Mouse (Mus musculus): ENCODE measurements around the gene 1700025G04Rik. TPM values are rescaled to one million over a fixed set of nuclear protein-coding genes. Genes with fewer than 3 reads are reported as not detected.
"Not testable (repeated sequence)": the region's sequence is repeated elsewhere in the genome, so short reads cannot be mapped to it uniquely, and the experiment has no call there.

The 1700025G04Rik gene
- polyA plus RNA-seq, 1 experiment = 5.0 TPM

DNA sequence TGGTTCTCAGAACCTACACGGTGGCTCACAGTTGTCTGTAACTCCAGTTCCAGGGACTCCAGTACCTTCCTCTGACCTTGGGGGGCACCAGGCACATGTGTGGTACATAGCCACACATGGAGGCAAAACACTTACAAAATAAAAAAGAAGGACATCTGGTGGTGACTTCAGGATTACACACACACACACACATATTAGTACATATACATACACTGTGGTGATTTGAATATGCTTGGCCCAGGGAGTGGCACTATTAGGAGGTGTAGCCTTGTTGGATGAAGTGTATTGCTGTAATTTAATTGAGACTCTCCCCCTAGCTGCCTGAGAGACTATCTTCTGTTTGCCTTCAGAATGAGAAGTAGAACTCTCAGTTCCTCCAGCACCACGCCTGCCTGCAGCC lies 241.6 kb downstream of the 1700025G04Rik start:
- DNase-seq = no peak
- 98% methylated on average over 2 of the region's 2 CpGs for WGBS
- H3K4me1 ChIP-seq (replicated peaks; ENCODE audit: control insufficient read depth, insufficient read depth, low read length) = no peaks in the 10 kb centered on the region
- H3K27ac ChIP-seq (ENCODE audit: control insufficient read depth, insufficient read depth, low read length) = no peak overlapping the region
- no peaks in the 10 kb centered on the region for H3K27me3 ChIP-seq (ENCODE audit: control insufficient read depth, insufficient read depth, low read length)
- H3K4me3 ChIP-seq (ENCODE audit: control insufficient read depth, insufficient read depth, low read length) = no peak overlapping the region
- no peaks in the 10 kb centered on the region for H3K36me3 ChIP-seq (ENCODE audit: control insufficient read depth, insufficient read depth, low read length)
- TF ChIP-seq CTCF (IDR thresholded peaks at IDR 0.05; ENCODE audit: borderline replicate concordance, control insufficient read depth, extremely low read depth, insufficient read depth, low read length, poor library complexity) = no peak
- no peak for TF ChIP-seq POLR2A (IDR thresholded peaks at IDR 0.05; ENCODE audit: control insufficient read depth, extremely low read depth, insufficient read depth, low read length, poor library complexity)

DNA sequence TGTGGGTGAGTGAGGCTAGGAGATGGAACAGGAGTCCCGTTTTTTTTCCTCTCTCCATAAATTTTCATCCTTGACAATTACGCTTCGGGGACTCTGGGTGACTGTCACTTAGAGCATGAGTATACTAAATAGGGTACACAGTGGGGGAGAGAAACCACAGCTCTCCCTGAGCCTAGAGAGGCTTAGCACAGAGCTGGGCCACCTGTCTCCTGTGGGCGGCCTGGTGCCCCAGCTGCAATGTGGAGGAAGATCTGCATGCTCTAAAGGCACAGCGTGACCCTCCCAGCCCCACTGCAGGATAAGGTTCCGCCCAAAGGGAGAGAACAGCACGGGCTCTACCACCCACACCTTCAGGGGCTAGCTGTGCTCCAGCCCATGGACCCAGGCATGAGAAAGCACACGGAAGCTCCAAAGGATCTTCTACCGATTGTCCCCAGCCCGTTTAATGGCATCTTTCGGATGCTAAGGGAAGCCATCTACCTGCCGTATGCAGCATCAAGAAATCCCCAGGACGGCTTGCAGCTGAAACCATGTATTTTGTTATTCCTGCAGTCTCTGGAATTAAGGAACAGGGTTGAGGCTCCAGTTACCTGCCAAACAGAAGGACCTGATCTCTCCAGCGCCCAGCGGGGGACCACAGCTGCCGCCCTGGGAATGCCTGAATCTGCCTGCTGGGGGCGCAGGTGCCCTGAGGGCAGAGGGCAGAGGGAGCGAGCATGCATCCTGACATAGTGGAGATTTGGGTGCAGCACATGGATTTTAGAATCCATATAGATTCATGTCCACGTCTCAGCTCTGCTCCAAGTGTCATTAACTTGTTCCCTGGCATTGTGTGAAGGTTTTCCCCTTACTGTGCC lies 243.8 kb downstream of the 1700025G04Rik start:
- Histone ChIP-seq H3K4me1 (replicated peaks; ENCODE audit: control insufficient read depth, insufficient read depth, low read length) (no peaks in the 10 kb centered on the region), H3K27me3 (ENCODE audit: control insufficient read depth, insufficient read depth, low read length) (no peaks in the 10 kb centered on the region), H3K4me3 (ENCODE audit: control insufficient read depth, insufficient read depth, low read length) (no peak overlapping the region), H3K27ac (ENCODE audit: control insufficient read depth, insufficient read depth, low read length) (no peak overlapping the region), H3K36me3 (ENCODE audit: control insufficient read depth, insufficient read depth, low read length) (no peaks in the 10 kb centered on the region)
- no peak for DNase-seq
- 0 out of 2 replicates have a peak, but pooled peaks have one; percentile 21 for TF ChIP-seq CTCF (IDR thresholded peaks at IDR 0.05; ENCODE audit: borderline replicate concordance, control insufficient read depth, extremely low read depth, insufficient read depth, low read length, poor library complexity)
- no peak for TF ChIP-seq POLR2A (IDR thresholded peaks at IDR 0.05; ENCODE audit: control insufficient read depth, extremely low read depth, insufficient read depth, low read length, poor library complexity)
- 59% methylated on average over 19 of the region's 19 CpGs for WGBS

DNA sequence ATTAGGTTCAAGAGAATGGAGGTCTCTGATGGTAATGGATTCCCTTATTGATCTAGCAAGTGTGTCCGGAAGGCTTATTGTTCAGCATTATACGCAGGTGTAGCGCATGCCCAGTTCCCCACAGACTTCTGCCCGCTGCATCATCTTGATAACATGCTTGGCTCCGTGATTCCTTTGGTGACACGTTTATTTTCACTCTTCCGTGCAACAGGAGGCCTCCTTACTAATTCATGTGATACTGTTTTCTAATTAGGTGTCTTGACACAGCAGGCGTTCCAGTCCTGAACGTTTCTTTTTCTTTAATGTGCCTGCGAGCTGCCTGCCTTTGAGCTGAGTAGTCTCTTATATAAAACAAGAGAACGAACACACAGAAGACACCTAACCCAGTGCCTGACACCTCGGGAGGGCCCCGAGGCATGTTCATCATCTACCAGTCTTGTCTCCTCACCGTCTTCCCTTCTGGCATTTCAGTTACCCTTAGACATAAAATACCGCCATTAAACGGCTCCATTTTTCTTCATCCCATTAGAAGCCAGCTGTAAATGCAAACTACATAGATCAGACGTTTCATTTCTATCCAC lies 244.6 kb downstream of the 1700025G04Rik start:
- no peak overlapping the region for H3K27ac ChIP-seq (ENCODE audit: control insufficient read depth, insufficient read depth, low read length)
- no peak overlapping the region for H3K4me3 ChIP-seq (ENCODE audit: control insufficient read depth, insufficient read depth, low read length)
- 91% methylated on average over 17 of the region's 17 CpGs for WGBS
- H3K27me3 ChIP-seq (ENCODE audit: control insufficient read depth, insufficient read depth, low read length) = no peaks in the 10 kb centered on the region
- TF ChIP-seq POLR2A (IDR thresholded peaks at IDR 0.05; ENCODE audit: control insufficient read depth, extremely low read depth, insufficient read depth, low read length, poor library complexity) (no peak), CTCF (IDR thresholded peaks at IDR 0.05; ENCODE audit: borderline replicate concordance, control insufficient read depth, extremely low read depth, insufficient read depth, low read length, poor library complexity) (no peak)
- no peak for DNase-seq
- H3K4me1 ChIP-seq (replicated peaks; ENCODE audit: control insufficient read depth, insufficient read depth, low read length) = no peaks in the 10 kb centered on the region
- no peaks in the 10 kb centered on the region for H3K36me3 ChIP-seq (ENCODE audit: control insufficient read depth, insufficient read depth, low read length)

DNA sequence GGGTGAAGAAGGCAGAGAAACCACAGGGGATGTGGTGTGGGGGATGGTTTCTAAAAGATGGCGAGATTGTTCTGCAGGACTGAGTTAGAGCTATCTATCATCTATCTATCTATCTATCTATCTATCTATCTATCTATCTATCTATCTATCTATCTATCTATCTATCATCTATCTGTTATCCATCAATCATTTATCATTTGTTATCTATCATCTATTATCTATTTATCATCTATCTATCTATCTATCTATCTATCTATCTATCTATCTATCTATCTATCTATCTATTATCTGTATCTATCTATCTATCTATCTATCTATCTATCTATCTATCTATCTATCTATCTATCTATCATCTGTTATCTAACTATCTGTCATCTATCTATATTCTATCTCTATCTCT lies 249.6 kb downstream of the 1700025G04Rik start:
- not testable (repeated sequence) for DNase-seq; H3K27ac ChIP-seq (ENCODE audit: control insufficient read depth, insufficient read depth, low read length); H3K36me3 ChIP-seq (ENCODE audit: control insufficient read depth, insufficient read depth, low read length); H3K4me3 ChIP-seq (ENCODE audit: control insufficient read depth, insufficient read depth, low read length); H3K27me3 ChIP-seq (ENCODE audit: control insufficient read depth, insufficient read depth, low read length); H3K4me1 ChIP-seq (replicated peaks; ENCODE audit: control insufficient read depth, insufficient read depth, low read length)
- 59% methylated on average over 1 of the region's 1 CpGs for WGBS

DNA sequence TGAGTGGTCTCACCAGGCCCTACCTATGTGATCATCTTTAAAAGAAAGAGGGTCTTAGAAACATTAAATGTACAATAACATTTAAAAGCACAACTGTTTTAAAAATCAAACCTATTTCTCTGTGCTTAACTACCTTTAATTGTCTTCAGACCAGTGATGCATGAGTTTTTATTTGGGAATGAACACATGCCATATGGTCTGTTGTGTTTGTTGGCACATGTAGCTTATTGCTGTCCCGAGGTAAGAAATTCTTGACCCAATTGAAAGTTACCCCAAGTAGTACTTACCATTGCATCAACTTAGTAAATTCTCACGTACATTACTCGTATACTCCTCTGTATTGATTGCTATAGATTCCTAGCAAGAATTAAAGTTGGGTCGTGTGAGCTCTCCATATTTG lies 254.7 kb downstream of the 1700025G04Rik start:
- Histone ChIP-seq H3K4me3 (ENCODE audit: control insufficient read depth, insufficient read depth, low read length) (no peak overlapping the region), H3K36me3 (ENCODE audit: control insufficient read depth, insufficient read depth, low read length) (no peaks in the 10 kb centered on the region), H3K27me3 (ENCODE audit: control insufficient read depth, insufficient read depth, low read length) (no peaks in the 10 kb centered on the region), H3K4me1 (replicated peaks; ENCODE audit: control insufficient read depth, insufficient read depth, low read length) (no peaks in the 10 kb centered on the region), H3K27ac (ENCODE audit: control insufficient read depth, insufficient read depth, low read length) (no peak overlapping the region)
- 97% methylated on average over 4 of the region's 4 CpGs for WGBS
- no peak for TF ChIP-seq POLR2A (IDR thresholded peaks at IDR 0.05; ENCODE audit: control insufficient read depth, extremely low read depth, insufficient read depth, low read length, poor library complexity)
- no peak for TF ChIP-seq CTCF (IDR thresholded peaks at IDR 0.05; ENCODE audit: borderline replicate concordance, control insufficient read depth, extremely low read depth, insufficient read depth, low read length, poor library complexity)
- DNase-seq = no peak

- DNase-seq = no peak
- Histone ChIP-seq H3K27ac (ENCODE audit: control insufficient read depth, insufficient read depth, low read length) (no peak overlapping the region), H3K27me3 (ENCODE audit: control insufficient read depth, insufficient read depth, low read length) (no peaks in the 10 kb centered on the region), H3K4me1 (replicated peaks; ENCODE audit: control insufficient read depth, insufficient read depth, low read length) (no peaks in the 10 kb centered on the region), H3K4me3 (ENCODE audit: control insufficient read depth, insufficient read depth, low read length) (no peak overlapping the region), H3K36me3 (ENCODE audit: control insufficient read depth, insufficient read depth, low read length) (no peaks in the 10 kb centered on the region)
- WGBS = 89% methylated on average over 3 of the region's 3 CpGs
- no peak for TF ChIP-seq CTCF (IDR thresholded peaks at IDR 0.05; ENCODE audit: borderline replicate concordance, control insufficient read depth, extremely low read depth, insufficient read depth, low read length, poor library complexity)
- TF ChIP-seq POLR2A (IDR thresholded peaks at IDR 0.05; ENCODE audit: control insufficient read depth, extremely low read depth, insufficient read depth, low read length, poor library complexity) = no peak
Observed at GRCm38 (mm10) chr1:151831791-151832190, 258.1 kb downstream of the 1700025G04Rik start.

Data from thymus, adult 2 months (tissue).